Mouse (Mus musculus) WW6 (cell line): ENCODE data around the gene Acox1.

Experiments
- DNase-seq: peaks from one replicate; pipeline ENCODE4 v3.0.0-alpha.2; 2013; ENCODE audit warnings: low read depth, low spot score

Gene Acox1

DNA sequence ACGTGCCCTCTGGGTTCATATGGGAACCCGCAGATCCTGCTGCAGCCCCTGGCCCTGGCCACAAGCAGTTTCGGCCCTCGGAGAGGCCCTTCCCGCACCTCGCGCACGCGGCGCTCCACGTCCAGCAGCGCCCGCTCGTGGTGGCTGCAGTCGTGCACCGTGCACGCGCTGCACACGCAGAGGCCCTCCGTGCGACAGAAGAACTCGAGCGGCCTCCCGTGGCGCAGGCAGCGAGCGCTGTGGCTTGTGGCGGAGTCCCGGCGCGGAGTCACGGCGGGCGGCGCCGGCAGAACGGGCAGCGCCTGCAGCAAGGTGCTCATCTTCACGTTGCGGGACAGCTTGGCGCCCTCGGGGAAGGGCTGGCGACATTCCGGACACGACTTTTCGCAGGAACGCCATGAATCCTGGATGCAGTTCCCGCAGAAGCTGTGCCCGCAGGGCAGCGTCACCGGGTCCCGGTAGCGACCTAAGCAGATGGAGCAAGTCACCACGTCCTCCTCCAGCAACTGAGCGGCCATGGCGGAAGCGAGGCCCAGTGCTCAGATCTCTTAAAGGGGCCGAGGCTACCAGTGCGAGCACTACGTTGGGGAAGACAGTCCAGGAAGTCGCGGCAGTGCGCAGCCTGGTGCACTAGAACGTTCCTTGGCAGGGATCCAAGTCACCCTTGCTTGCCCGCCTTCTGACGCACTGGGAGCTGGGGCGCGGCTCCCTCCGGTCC lies 68.2 kb downstream of the Acox1 start, which contains the start of gene Trim65:
Gene Trim65 (minus strand): TSS at position 641 of the 718 bp plus-strand sequence.
- DNase-seq: no peak

- no peak for DNase-seq
These were observed 68.8 kb downstream of the Acox1 start for GRCm38 (mm10) chr11:116129993-116130487.

GRCm38 (mm10) chr11:116129091-116129790 lies 69.6 kb downstream of the Acox1 start:
- DNase-seq: no peak

GRCm38 (mm10) chr11:116127986-116128385 lies 70.9 kb downstream of the Acox1 start:
- no peak for DNase-seq

- DNase-seq: no peak
These were observed 71.5 kb downstream of the Acox1 start, which contains the start of gene Trim47 for GRCm38 (mm10) chr11:116127156-116127980. Gene Trim47 (minus strand): TSS chr11:116127210.

DNA sequence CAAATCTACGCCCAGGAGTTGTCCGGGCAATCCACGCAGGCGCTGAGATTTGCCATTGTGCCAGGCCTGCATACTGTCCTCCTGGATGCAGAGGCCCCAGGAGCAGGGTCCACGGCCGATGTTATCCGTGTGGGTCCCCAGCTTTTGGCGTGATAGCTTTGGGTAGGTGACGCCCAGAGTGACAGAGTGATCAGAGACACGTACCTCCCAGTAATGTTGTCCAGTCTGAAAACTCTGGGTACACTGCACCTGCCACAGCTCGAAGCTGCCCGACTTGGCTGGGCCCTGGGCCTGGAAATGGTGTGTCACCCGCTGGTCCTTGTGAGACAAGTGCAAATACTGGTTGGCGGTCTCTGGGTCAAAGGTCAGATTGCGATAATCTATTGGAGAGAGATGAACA lies 72.6 kb downstream of the Acox1 start:
- no peak for DNase-seq
